Mouse (Mus musculus): ENCODE measurements around the gene Bckdha. TPM values are rescaled to one million over a fixed set of nuclear protein-coding genes. Genes with fewer than 3 reads are reported as not detected.

Bckdha gene
- polyA plus RNA-seq, 1 experiment from 2014 or later, result 30.5 TPM

GRCm38 (mm10) chr7:25669158-25669557, 10.4 kb upstream of the Bckdha start:
- no peaks in the 10 kb centered on the region; the same call in 1 of the 2 replicates for H3K36me3 ChIP-seq (ENCODE audit: control insufficient read depth, insufficient read depth, low read length)
- WGBS, result 92% methylated on average over 10 of the region's 10 CpGs
- H3K9me3 ChIP-seq (ENCODE audit: control insufficient read depth, low read length), result no peaks in the 10 kb centered on the region
- no peak for ATAC-seq (replicated peaks; ENCODE audit: low FRiP score)
- DNase-seq (ENCODE audit: low spot score), result no peak
- H3K4me1 ChIP-seq (replicated peaks; ENCODE audit: control insufficient read depth, insufficient read depth, low read length), result no peaks in the 10 kb centered on the region
- H3K4me2 ChIP-seq (ENCODE audit: low read depth, low read length, severe bottlenecking), result no peak overlapping the region
- no peak overlapping the region for H3K4me3 ChIP-seq (ENCODE audit: low read depth, low read length)
- H3K9ac ChIP-seq (ENCODE audit: low read length), result no peak overlapping the region
- no peak overlapping the region for H3K27ac ChIP-seq (ENCODE audit: low read depth, low read length)
- peaks cover 3% of the 10 kb centered on the region for H3K27me3 ChIP-seq (ENCODE audit: control insufficient read depth, insufficient read depth, low read length)

GRCm38 (mm10) chr7:25666381-25666780, 7.6 kb upstream of the Bckdha start:
- 95% methylated on average over 8 of the region's 8 CpGs for WGBS
- no peak for DNase-seq (ENCODE audit: low spot score)

GRCm38 (mm10) chr7:25657785-25658184, 996 bp downstream of the Bckdha start:
- Histone ChIP-seq H3K4me3 (ENCODE audit: low read depth, low read length) (peak overlapping the region; percentile 67), H3K9ac (ENCODE audit: low read length) (peak overlapping the region; percentile 66), H3K27me3 (ENCODE audit: control insufficient read depth, insufficient read depth, low read length) (no peaks in the 10 kb centered on the region), H3K27ac (ENCODE audit: low read depth, low read length) (no peak overlapping the region), H3K9me3 (ENCODE audit: control insufficient read depth, low read length) (no peaks in the 10 kb centered on the region), H3K4me2 (ENCODE audit: low read depth, low read length, severe bottlenecking) (peak overlapping the region; percentile 59), H3K36me3 (ENCODE audit: control insufficient read depth, insufficient read depth, low read length) (no peaks in the 10 kb centered on the region), H3K4me1 (replicated peaks; ENCODE audit: control insufficient read depth, insufficient read depth, low read length) (no peaks in the 10 kb centered on the region)
- DNase-seq (ENCODE audit: low spot score) (no peak), ATAC-seq (replicated peaks; ENCODE audit: low FRiP score) (no peak)
- 43% methylated on average over 10 of the region's 10 CpGs for WGBS

More at GRCm38 (mm10) chr7:25666381-25666780, 7.6 kb upstream of the Bckdha start:
- H3K9me3 ChIP-seq (ENCODE audit: control insufficient read depth, low read length), result no peaks in the 10 kb centered on the region
- H3K4me1 ChIP-seq (replicated peaks; ENCODE audit: control insufficient read depth, insufficient read depth, low read length), result no peaks in the 10 kb centered on the region
- H3K4me2 ChIP-seq (ENCODE audit: low read depth, low read length, severe bottlenecking), result no peak overlapping the region
- H3K4me3 ChIP-seq (ENCODE audit: low read depth, low read length), result no peak overlapping the region
- no peaks in the 10 kb centered on the region for H3K27me3 ChIP-seq (ENCODE audit: control insufficient read depth, insufficient read depth, low read length)
- ATAC-seq (replicated peaks; ENCODE audit: low FRiP score), result no peak
- H3K27ac ChIP-seq (ENCODE audit: low read depth, low read length), result no peak overlapping the region
- H3K9ac ChIP-seq (ENCODE audit: low read length), result no peak overlapping the region
- H3K36me3 ChIP-seq (ENCODE audit: control insufficient read depth, insufficient read depth, low read length), result no peaks in the 10 kb centered on the region; the same call in 1 of the 2 replicates

- ATAC-seq (replicated peaks; ENCODE audit: low FRiP score) (no peak), DNase-seq (ENCODE audit: low spot score) (no peak)
- Histone ChIP-seq H3K27me3 (ENCODE audit: control insufficient read depth, insufficient read depth, low read length) (no peaks in the 10 kb centered on the region), H3K9me3 (ENCODE audit: control insufficient read depth, low read length) (no peaks in the 10 kb centered on the region), H3K36me3 (ENCODE audit: control insufficient read depth, insufficient read depth, low read length) (no peaks in the 10 kb centered on the region), H3K4me2 (ENCODE audit: low read depth, low read length, severe bottlenecking) (no peak overlapping the region), H3K4me1 (replicated peaks; ENCODE audit: control insufficient read depth, insufficient read depth, low read length) (no peaks in the 10 kb centered on the region), H3K4me3 (ENCODE audit: low read depth, low read length) (no peak overlapping the region), H3K27ac (ENCODE audit: low read depth, low read length) (no peak overlapping the region), H3K9ac (ENCODE audit: low read length) (no peak overlapping the region)
- 80% methylated on average over 11 of the region's 11 CpGs for WGBS
Measured at GRCm38 (mm10) chr7:25655601-25656428, 3.0 kb downstream of the Bckdha start.

GRCm38 (mm10) chr7:25652244-25652759, 6.5 kb downstream of the Bckdha start:
- Histone ChIP-seq H3K9me3 (ENCODE audit: control insufficient read depth, low read length) (no peaks in the 10 kb centered on the region), H3K36me3 (ENCODE audit: control insufficient read depth, insufficient read depth, low read length) (no peaks in the 10 kb centered on the region), H3K4me3 (ENCODE audit: low read depth, low read length) (no peak overlapping the region), H3K9ac (ENCODE audit: low read length) (no peak overlapping the region), H3K27ac (ENCODE audit: low read depth, low read length) (no peak overlapping the region), H3K27me3 (ENCODE audit: control insufficient read depth, insufficient read depth, low read length) (no peaks in the 10 kb centered on the region), H3K4me2 (ENCODE audit: low read depth, low read length, severe bottlenecking) (no peak overlapping the region), H3K4me1 (replicated peaks; ENCODE audit: control insufficient read depth, insufficient read depth, low read length) (no peaks in the 10 kb centered on the region)
- 93% methylated on average over 12 of the region's 12 CpGs for WGBS
- DNase-seq (ENCODE audit: low spot score) (no peak), ATAC-seq (replicated peaks; ENCODE audit: low FRiP score) (no peak)

GRCm38 (mm10) chr7:25651281-25651680, 7.5 kb downstream of the Bckdha start:
- no peak for DNase-seq (ENCODE audit: low spot score)
- Histone ChIP-seq H3K27me3 (ENCODE audit: control insufficient read depth, insufficient read depth, low read length) (no peaks in the 10 kb centered on the region), H3K9me3 (ENCODE audit: control insufficient read depth, low read length) (no peaks in the 10 kb centered on the region), H3K4me3 (ENCODE audit: low read depth, low read length) (no peak overlapping the region), H3K36me3 (ENCODE audit: control insufficient read depth, insufficient read depth, low read length) (no peaks in the 10 kb centered on the region), H3K4me2 (ENCODE audit: low read depth, low read length, severe bottlenecking) (no peak overlapping the region), H3K4me1 (replicated peaks; ENCODE audit: control insufficient read depth, insufficient read depth, low read length) (no peaks in the 10 kb centered on the region), H3K9ac (ENCODE audit: low read length) (no peak overlapping the region), H3K27ac (ENCODE audit: low read depth, low read length) (no peak overlapping the region)
- WGBS, result 94% methylated on average over 8 of the region's 8 CpGs
- ATAC-seq (replicated peaks; ENCODE audit: low FRiP score), result no peak

- H3K27ac ChIP-seq (ENCODE audit: low read depth, low read length), result no peak overlapping the region
- H3K9me3 ChIP-seq (ENCODE audit: control insufficient read depth, low read length), result no peaks in the 10 kb centered on the region
- WGBS, result 83% methylated on average over 5 of the region's 5 CpGs
- no peak overlapping the region for H3K4me3 ChIP-seq (ENCODE audit: low read depth, low read length)
- ATAC-seq (replicated peaks; ENCODE audit: low FRiP score), result no peak
- no peaks in the 10 kb centered on the region for H3K4me1 ChIP-seq (replicated peaks; ENCODE audit: control insufficient read depth, insufficient read depth, low read length)
- DNase-seq (ENCODE audit: low spot score), result no peak
- no peak overlapping the region for H3K9ac ChIP-seq (ENCODE audit: low read length)
- no peaks in the 10 kb centered on the region for H3K36me3 ChIP-seq (ENCODE audit: control insufficient read depth, insufficient read depth, low read length)
- no peaks in the 10 kb centered on the region for H3K27me3 ChIP-seq (ENCODE audit: control insufficient read depth, insufficient read depth, low read length)
- H3K4me2 ChIP-seq (ENCODE audit: low read depth, low read length, severe bottlenecking), result no peak overlapping the region
Measured at GRCm38 (mm10) chr7:25649839-25650238, 8.9 kb downstream of the Bckdha start.

GRCm38 (mm10) chr7:25647574-25648123, 11.1 kb downstream of the Bckdha start:
- ATAC-seq (replicated peaks; ENCODE audit: low FRiP score) (no peak), DNase-seq (ENCODE audit: low spot score) (no peak)
- Histone ChIP-seq H3K27me3 (ENCODE audit: control insufficient read depth, insufficient read depth, low read length) (no peaks in the 10 kb centered on the region), H3K4me2 (ENCODE audit: low read depth, low read length, severe bottlenecking) (no peak overlapping the region), H3K4me3 (ENCODE audit: low read depth, low read length) (no peak overlapping the region), H3K9ac (ENCODE audit: low read length) (no peak overlapping the region), H3K27ac (ENCODE audit: low read depth, low read length) (no peak overlapping the region), H3K9me3 (ENCODE audit: control insufficient read depth, low read length) (no peaks in the 10 kb centered on the region), H3K36me3 (ENCODE audit: control insufficient read depth, insufficient read depth, low read length) (no peaks in the 10 kb centered on the region), H3K4me1 (replicated peaks; ENCODE audit: control insufficient read depth, insufficient read depth, low read length) (no peaks in the 10 kb centered on the region)
- 55% methylated on average over 5 of the region's 5 CpGs for WGBS
